Mouse (Mus musculus): Measurements from ENCODE around the gene Ric1.

DNA sequence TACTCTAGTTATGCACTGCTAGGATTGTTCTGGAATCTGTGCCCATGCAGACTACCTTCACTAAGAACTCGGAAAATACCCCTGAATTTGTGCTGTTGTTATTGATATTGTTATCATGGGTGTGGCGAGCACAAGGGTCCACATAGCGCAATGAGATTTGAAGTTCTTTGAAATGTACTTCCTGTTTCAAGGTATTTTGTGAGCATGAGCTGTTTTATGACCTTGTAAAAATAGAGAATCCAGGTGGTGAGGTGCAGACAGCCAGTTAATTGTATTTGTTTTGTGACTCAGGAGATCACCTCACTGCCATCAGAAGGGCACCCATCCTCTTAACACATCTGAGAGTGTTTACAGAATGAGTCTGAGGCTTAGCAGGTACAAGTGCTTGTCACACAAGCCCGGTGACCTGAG lies 46.9 kb upstream of the Ric1 start:
- no peak for TF ChIP-seq CTCF (conservative IDR thresholded peaks at IDR 0.05; ENCODE audit: low read length)
- TF ChIP-seq POU5F1 (IDR thresholded peaks at IDR 0.05; ENCODE audit: borderline replicate concordance, low read length): no peak
- no peak for TF ChIP-seq NANOG (IDR thresholded peaks at IDR 0.05; ENCODE audit: borderline replicate concordance, low read length)

All from E14TG2a.4 (cell line).